Mouse (Mus musculus) activated CD4-positive, CD25-positive, alpha-beta regulatory T cell, adult 4 months (primary cell): ENCODE results near the gene Cd69. TPM values are rescaled to one million over a fixed set of nuclear protein-coding genes. Genes with fewer than 3 reads are reported as not detected.

ENCODE experiments used
- ATAC-seq: one replicate; pipeline ENCODE4 v1.8.0; 2017
- polyA plus RNA-seq, 2 experiments: library from polyadenylated mRNA; unstranded; fragments of 100-300 nt; shearing (Covaris generic); gene quantifications; one replicate each; pipeline ENCODE4 v1.2.1; 2017

Cd69 gene
- polyA plus RNA-seq, 2 experiments from 2014 or later, result 233 to 245 TPM

- ATAC-seq, result peak; percentile 27
These were observed 28.2 kb downstream of the Cd69 start for GRCm38 (mm10) chr6:129246992-129247391.

- ATAC-seq, result no peak
These were observed 29.4 kb downstream of the Cd69 start for GRCm38 (mm10) chr6:129245793-129246192.

GRCm38 (mm10) chr6:129241907-129242306 is 33.3 kb downstream of the Cd69 start:
- ATAC-seq, result no peak

GRCm38 (mm10) chr6:129241471-129241870 is 33.8 kb downstream of the Cd69 start:
- no peak for ATAC-seq

GRCm38 (mm10) chr6:129239564-129240248 is 35.5 kb downstream of the Cd69 start:
- ATAC-seq, result peak; percentile 13

GRCm38 (mm10) chr6:129238275-129239038 is 36.8 kb downstream of the Cd69 start:
- ATAC-seq, result peak; percentile 33

- peak; percentile 44 for ATAC-seq
These were observed 37.6 kb downstream of the Cd69 start for GRCm38 (mm10) chr6:129237350-129238274.

GRCm38 (mm10) chr6:129236652-129237342 is 38.4 kb downstream of the Cd69 start:
- peak; percentile 7 for ATAC-seq

GRCm38 (mm10) chr6:129235855-129236461 is 39.3 kb downstream of the Cd69 start:
- ATAC-seq, result no peak

GRCm38 (mm10) chr6:129234456-129235360 is 40.5 kb downstream of the Cd69 start:
- peak; percentile 9 for ATAC-seq

GRCm38 (mm10) chr6:129233955-129234369 is 41.3 kb downstream of the Cd69 start:
- ATAC-seq, result no peak

- ATAC-seq, result no peak
These were observed 41.8 kb downstream of the Cd69 start for GRCm38 (mm10) chr6:129233366-129233954.

GRCm38 (mm10) chr6:129232842-129233205 is 42.4 kb downstream of the Cd69 start:
- ATAC-seq, result peak; percentile 64

GRCm38 (mm10) chr6:129232005-129232841 is 43.0 kb downstream of the Cd69 start:
- no peak for ATAC-seq

- ATAC-seq, result no peak
These were observed 45.3 kb downstream of the Cd69 start for GRCm38 (mm10) chr6:129229774-129230578.

- peak; percentile 22 for ATAC-seq
These were observed 46.1 kb downstream of the Cd69 start for GRCm38 (mm10) chr6:129228935-129229773.

GRCm38 (mm10) chr6:129225078-129225477 is 50.2 kb downstream of the Cd69 start:
- no peak for ATAC-seq

GRCm38 (mm10) chr6:129224090-129224489 is 51.1 kb downstream of the Cd69 start:
- ATAC-seq, result no peak
